Comparison of ENCODE assay signal across 23 mouse cellular contexts in the genomic region with DNA sequence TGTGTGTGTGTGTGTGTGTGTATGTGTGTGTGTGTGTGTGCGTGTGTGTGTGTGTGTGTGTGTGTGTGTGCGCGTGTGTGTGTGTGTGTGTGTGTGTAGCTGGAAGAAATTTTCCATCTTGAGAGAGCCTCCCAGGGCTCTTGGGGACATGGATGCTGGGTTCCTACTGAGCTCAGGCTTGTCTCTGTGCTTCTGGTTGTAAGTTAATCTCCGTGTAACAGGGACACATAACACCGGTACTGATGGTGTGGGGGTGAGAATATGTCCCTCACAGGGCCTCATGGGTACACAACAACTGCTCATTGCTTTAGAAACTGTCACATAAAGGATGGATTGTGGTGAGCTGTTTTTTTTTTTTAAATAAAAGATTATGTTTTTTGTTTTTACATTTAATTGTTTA. TPM values are rescaled to one million over a fixed set of nuclear protein-coding genes. Genes with fewer than 3 reads are reported as not detected.
DNase-seq lines count a peak whose midpoint lies in the region; ATAC-seq and TF ChIP-seq lines count a peak whose summit lies in the region.
"Had no signal": no experiment of that assay in that cellular context is flagged by ENCODE, and none has a peak within 500 bp of the region (broad histone marks: within the 10 kb centered on the region; RNA-seq: fewer than 3 reads in every experiment).

No protein-coding gene starts in this region.

- DNase-seq in neural tube, embryonic 10.5 days (ENCODE audit: extremely low spot score, low spot score) = no peak
- peak; percentile 58 for DNase-seq in c-Kit-positive CD71-positive TER-119-positive erythroid progenitor cells, embryonic 14.5 days (ENCODE audit: low spot score)
- no peak for DNase-seq in liver, embryonic 13.5 days
- DNase-seq in gastrocnemius, adult 2 months = no peak
- DNase-seq: adrenal gland, postnatal 25 days; B cell, adult 2 months; cerebellum, postnatal 14 days; embryo, embryonic 11 days; heart, adult 2 months; left cerebral cortex, postnatal 4 days; right cerebral cortex, adult 18-20 months; spleen, adult 18-20 months had no signal

- H3K27ac ChIP-seq in neural tube, embryonic 13.5 days (replicated peaks) = no peak overlapping the region; the same call in 1 of the 2 replicates
- H3K27ac ChIP-seq in liver, embryonic 13.5 days = peak overlapping the region; percentile 98
- no peak overlapping the region for H3K27ac ChIP-seq in stomach, embryonic 16.5 days (ENCODE audit: low read length)
- H3K27ac ChIP-seq in gastrocnemius, adult 2 months = no peak overlapping the region
- H3K27ac ChIP-seq in forebrain, embryonic 13.5 days = no peak overlapping the region
- H3K27ac ChIP-seq: embryonic facial prominence, embryonic 15.5 days; heart, adult 2 months; heart, embryonic 15.5 days; intestine, embryonic 15.5 days; lung, embryonic 15.5 days; macrophage had no signal

- intact Hi-C loops in gastrocnemius, adult 2 months (cut with DNase I) = no loop called here

- H3K27me3 ChIP-seq in neural tube, embryonic 13.5 days = no peaks in the 10 kb centered on the region
- no peaks in the 10 kb centered on the region for H3K27me3 ChIP-seq in liver, embryonic 13.5 days
- H3K27me3 ChIP-seq in stomach, embryonic 16.5 days (ENCODE audit: control insufficient read depth, insufficient read depth, low read length) = no peaks in the 10 kb centered on the region
- no peaks in the 10 kb centered on the region for H3K27me3 ChIP-seq in forebrain, embryonic 13.5 days
- H3K27me3 ChIP-seq: embryonic facial prominence, embryonic 15.5 days; heart, embryonic 15.5 days; intestine, embryonic 15.5 days; lung, embryonic 15.5 days; midbrain, embryonic 13.5 days had no signal

- ATAC-seq in neural tube, embryonic 13.5 days (ENCODE audit: low read depth) = no peak
- ATAC-seq in liver, embryonic 13.5 days (ENCODE audit: low read depth) = peak; percentile 40
- no peak for ATAC-seq in stomach, embryonic 16.5 days (ENCODE audit: insufficient read depth, low FRiP score)
- no peak for ATAC-seq in forebrain, embryonic 13.5 days
- ATAC-seq: forebrain, embryonic 14.5 days; intestine, embryonic 15.5 days; midbrain, embryonic 13.5 days had no signal

- peaks cover 35% of the 10 kb centered on the region for H3K4me1 ChIP-seq in neural tube, embryonic 13.5 days (replicated peaks)
- peaks cover 95% of the 10 kb centered on the region for H3K4me1 ChIP-seq in liver, embryonic 13.5 days (replicated peaks)
- H3K4me1 ChIP-seq in stomach, embryonic 16.5 days (ENCODE audit: control insufficient read depth, insufficient read depth, low read length) = peaks cover 10% of the 10 kb centered on the region; the same call in 1 of the 2 replicates
- H3K4me1 ChIP-seq in forebrain, embryonic 13.5 days = peaks cover 34% of the 10 kb centered on the region
- H3K4me1 ChIP-seq: intestine, embryonic 15.5 days; lung, embryonic 15.5 days had no signal

- TF ChIP-seq CTCF in gastrocnemius, adult 2 months (IDR thresholded peaks at IDR 0.05) = no peak

- no peak overlapping the region for H3K4me3 ChIP-seq in neural tube, embryonic 13.5 days
- H3K4me3 ChIP-seq in liver, embryonic 13.5 days (replicated peaks) = peak overlapping the region; percentile 36
- H3K4me3 ChIP-seq in stomach, embryonic 16.5 days (replicated peaks; ENCODE audit: low read length) = no peak overlapping the region
- no peak overlapping the region for H3K4me3 ChIP-seq in gastrocnemius, adult 2 months
- no peak overlapping the region for H3K4me3 ChIP-seq in forebrain, embryonic 13.5 days
- H3K4me3 ChIP-seq: embryonic facial prominence, embryonic 15.5 days; heart, adult 2 months; heart, embryonic 15.5 days; hindbrain, embryonic 10.5 days; intestine, embryonic 15.5 days; lung, embryonic 15.5 days; midbrain, embryonic 13.5 days had no signal

- no peaks in the 10 kb centered on the region for H3K36me3 ChIP-seq in neural tube, embryonic 13.5 days
- no peaks in the 10 kb centered on the region; the same call in 1 of the 2 replicates for H3K36me3 ChIP-seq in liver, embryonic 13.5 days
- H3K36me3 ChIP-seq in stomach, embryonic 16.5 days (ENCODE audit: control insufficient read depth, insufficient read depth, low read length) = no peaks in the 10 kb centered on the region
- no peaks in the 10 kb centered on the region for H3K36me3 ChIP-seq in forebrain, embryonic 13.5 days (ENCODE audit: poor library complexity, severe bottlenecking)
- H3K36me3 ChIP-seq: embryonic facial prominence, embryonic 15.5 days; heart, embryonic 15.5 days; hindbrain, embryonic 10.5 days; intestine, embryonic 15.5 days; lung, embryonic 15.5 days; midbrain, embryonic 13.5 days had no signal

- 51% methylated on average over 4 of the region's 5 CpGs for WGBS in neural tube, embryonic 13.5 days
- 16% methylated on average over 3 of the region's 5 CpGs for WGBS in liver, embryonic 13.5 days (ENCODE audit: insufficient replicate concordance)
- WGBS in stomach, embryonic 16.5 days = 69% methylated on average over 4 of the region's 5 CpGs
- 80% methylated on average over 2 of the region's 5 CpGs for WGBS in forebrain, embryonic 13.5 days

- H3K4me2 ChIP-seq in neural tube, embryonic 13.5 days = no peak overlapping the region
- peak overlapping the region; percentile 71 for H3K4me2 ChIP-seq in liver, embryonic 13.5 days
- peak overlapping the region; percentile 20; the same call in 1 of the 2 replicates for H3K4me2 ChIP-seq in stomach, embryonic 16.5 days (ENCODE audit: low read depth, low read length)
- H3K4me2 ChIP-seq in forebrain, embryonic 13.5 days = no peak overlapping the region
- H3K4me2 ChIP-seq: embryonic facial prominence, embryonic 15.5 days; heart, embryonic 15.5 days; intestine, embryonic 15.5 days; lung, embryonic 15.5 days; midbrain, embryonic 13.5 days had no signal

- no peaks in the 10 kb centered on the region for H3K9me3 ChIP-seq in neural tube, embryonic 13.5 days
- H3K9me3 ChIP-seq in liver, embryonic 13.5 days (replicated peaks) = peaks cover 2% of the 10 kb centered on the region; the same call in 1 of the 2 replicates
- H3K9me3 ChIP-seq in stomach, embryonic 16.5 days (replicated peaks; ENCODE audit: control insufficient read depth, low read length) = no peaks in the 10 kb centered on the region
- H3K9me3 ChIP-seq in forebrain, embryonic 13.5 days (replicated peaks) = no peaks in the 10 kb centered on the region
- H3K9me3 ChIP-seq: embryonic facial prominence, embryonic 15.5 days; heart, embryonic 15.5 days; hindbrain, embryonic 10.5 days; intestine, embryonic 15.5 days; lung, embryonic 15.5 days; midbrain, embryonic 13.5 days had no signal

- 0 out of 2 replicates have a peak overlapping the region, but pooled peaks have one; percentile 35 for H3K9ac ChIP-seq in neural tube, embryonic 13.5 days
- peak overlapping the region; percentile 72 for H3K9ac ChIP-seq in liver, embryonic 13.5 days
- H3K9ac ChIP-seq in stomach, embryonic 16.5 days (ENCODE audit: low read length) = no peak overlapping the region
- no peak overlapping the region for H3K9ac ChIP-seq in forebrain, embryonic 13.5 days
- H3K9ac ChIP-seq: embryonic facial prominence, embryonic 15.5 days; heart, embryonic 15.5 days; intestine, embryonic 15.5 days; lung, embryonic 15.5 days had no signal

RNA-seq across cellular contexts. Expression of a gene that starts 33.2 kb away (rescaled TPM):
- 2.6 and 3.6 TPM in 2 replicates for polyA plus RNA-seq in neural tube, embryonic 13.5 days (2015; fragmentation: Nextera tagmentation; extraction: Ambion mirVana)
- 1.2 and 1.3 TPM in 2 replicates for polyA plus RNA-seq in liver, embryonic 13.5 days (2015; fragmentation: Nextera tagmentation; extraction: Ambion mirVana)
- 0.85 and 1.1 TPM in 2 replicates for polyA plus RNA-seq in stomach, embryonic 16.5 days (2015; fragmentation: Nextera tagmentation; extraction: Ambion mirVana)
- 1 to 10 TPM; 1.1 to 1.8 TPM for total RNA-seq in gastrocnemius, adult 2 months (2021)
- polyA plus RNA-seq in forebrain, embryonic 13.5 days (2015; fragmentation: Nextera tagmentation; extraction: Ambion mirVana) = 2.1 and 2.5 TPM in 2 replicates

Comparison
In these comparisons a context has a peak if more than half of its experiments do, and no peak if none do; other contexts are left out.
1. H3K4me2 ChIP-seq: peak in liver, embryonic 13.5 days (single experiment) and stomach, embryonic 16.5 days (single experiment); none in neural tube, embryonic 13.5 days (single experiment) and forebrain, embryonic 13.5 days (single experiment).
2. H3K9ac ChIP-seq: peak in neural tube, embryonic 13.5 days (single experiment) and liver, embryonic 13.5 days (single experiment); none in stomach, embryonic 16.5 days (single experiment) and forebrain, embryonic 13.5 days (single experiment).